Mouse (Mus musculus) B cell, adult 2 months (primary cell): Measurements from ENCODE around the gene Klk1b16.
"Not testable (repeated sequence)": the region's sequence is repeated elsewhere in the genome, so short reads cannot be mapped to it uniquely, and the experiment has no call there.

Source experiments
- DNase-seq, 2 experiments: peaks; one replicate each; pipeline ENCODE4 v3.0.0; 2022

Klk1b16 gene

DNA sequence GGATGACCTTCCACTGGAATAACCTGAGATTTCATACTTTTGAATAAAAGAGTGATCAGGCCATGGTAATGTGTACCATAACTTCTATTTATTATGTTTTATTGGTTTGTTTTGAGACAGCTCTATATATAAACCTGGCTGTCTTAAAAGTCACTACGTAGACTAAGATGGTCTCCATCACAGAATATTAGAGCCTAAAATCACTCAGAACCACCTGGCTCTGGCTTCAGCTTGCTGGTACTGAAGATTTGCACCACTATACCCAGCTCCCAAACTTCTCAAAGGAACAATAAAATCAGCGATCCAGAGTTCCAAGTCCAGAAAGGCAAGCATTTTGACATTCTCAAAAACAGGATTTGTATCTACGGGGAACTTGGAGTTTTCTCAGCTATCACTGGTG is at the start of gene Klk1b16:
Gene Klk1b16, plus strand, starts transcription at position 301 of the 400 bp plus-strand sequence.
- no peak for DNase-seq

GRCm38 (mm10) chr7:44096111-44096510 is 40.5 kb upstream of the Klk1b16 start:
- no peak for DNase-seq

DNA sequence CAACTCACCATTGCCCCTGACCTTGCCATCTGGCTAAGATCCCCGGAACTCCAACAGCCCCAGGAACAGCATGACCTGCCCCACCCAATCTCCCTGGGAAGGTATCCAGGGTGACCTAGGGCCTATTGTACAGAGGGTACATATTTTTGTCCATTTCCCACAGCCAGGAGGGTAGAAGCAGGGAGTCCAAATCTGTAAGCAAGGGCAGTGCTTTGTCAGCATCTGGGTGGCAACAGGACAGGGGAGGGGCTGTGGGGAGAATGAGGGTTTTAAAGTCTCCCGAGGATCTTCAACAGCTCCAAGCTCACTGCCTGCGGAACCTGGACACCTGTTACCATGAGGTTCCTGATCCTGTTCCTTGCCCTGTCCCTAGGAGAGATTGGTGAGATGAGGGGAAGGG is 34.5 kb upstream of the Klk1b16 start, which contains the start of gene Klk1b21:
Gene Klk1b21, plus strand, starts transcription at position 301 of the 400 bp plus-strand sequence.
- not testable (repeated sequence) for DNase-seq

GRCm38 (mm10) chr7:44112373-44112772 is 24.2 kb upstream of the Klk1b16 start, which contains the start of gene Klk1b22:
TSS of gene Klk1b22 (plus strand) at chr7:44112673.
- DNase-seq, result no peak

GRCm38 (mm10) chr7:44123445-44123844 is 13.1 kb upstream of the Klk1b16 start:
- DNase-seq, result no peak

GRCm38 (mm10) chr7:44179299-44180045 is 42.9 kb downstream of the Klk1b16 start:
- no peak for DNase-seq

GRCm38 (mm10) chr7:44186516-44186915 is 49.9 kb downstream of the Klk1b16 start:
- not testable (repeated sequence) for DNase-seq

- DNase-seq, result not testable (repeated sequence)
Measured at GRCm38 (mm10) chr7:44187936-44188335, 51.4 kb downstream of the Klk1b16 start, which contains the start of gene Klk1b24. TSS of gene Klk1b24 (plus strand) at chr7:44188236.
